Mouse (Mus musculus) stomach, postnatal 0 days (tissue): ENCODE data around the gene St3gal5.

Experiments
- CTCF ChIP-seq: IDR thresholded peaks from 2 replicates; pipeline ENCODE4 v1.5.1; 2016; ENCODE audit warnings: antibody characterized with exemption, low read depth, mild to moderate bottlenecking, moderate library complexity
- EP300 ChIP-seq: optimal IDR thresholded peaks from 2 replicates; pipeline ENCODE3; 2016; ENCODE audit warnings: antibody characterized with exemption

DNA sequence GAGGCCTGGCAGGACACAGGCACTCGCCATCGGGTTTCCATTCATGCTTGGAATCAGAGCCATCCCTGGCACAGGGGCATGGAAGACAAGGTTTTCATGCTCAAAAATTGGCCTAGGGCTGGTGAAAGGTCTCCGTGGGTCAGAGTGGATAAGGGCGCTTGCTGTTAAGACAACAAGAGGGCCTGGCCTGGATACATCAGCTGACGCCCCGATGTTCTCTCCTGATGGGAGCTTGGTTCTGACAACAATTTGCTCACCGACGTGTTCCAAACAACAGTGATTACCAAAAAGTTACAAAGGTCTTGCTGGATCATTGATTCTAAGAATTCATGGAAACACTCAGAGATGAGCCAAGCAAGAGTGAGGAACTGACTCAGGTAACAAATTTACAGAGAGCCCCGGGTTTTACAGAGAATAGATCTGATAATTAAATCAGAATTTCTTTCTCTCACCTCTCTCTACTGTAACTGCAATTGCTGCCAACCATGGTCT lies 38.9 kb upstream of the St3gal5 start:
- TF ChIP-seq CTCF, result no peak
- no peak for TF ChIP-seq EP300
